Mouse (Mus musculus): Measurements from ENCODE around the gene Ovol1. TPM values are rescaled to one million over a fixed set of nuclear protein-coding genes. Genes with fewer than 3 reads are reported as not detected.

The Ovol1 gene
- total and polyA plus RNA-seq, 3 experiments, result 0.05 TPM; not detected in 2

- no peak for DNase-seq (ENCODE audit: low spot score)
- no peak for TF ChIP-seq POLR2AphosphoS5 (IDR thresholded peaks at IDR 0.05; ENCODE audit: insufficient replicate concordance, low read depth, low read length)
- TF ChIP-seq CTCF (IDR thresholded peaks at IDR 0.05; ENCODE audit: low read depth, low read length), result no peak
- TF ChIP-seq GATA2 (IDR thresholded peaks at IDR 0.05; ENCODE audit: borderline replicate concordance, low read depth, low read length), result no peak
- no peak for TF ChIP-seq GATA1 (IDR thresholded peaks at IDR 0.05; ENCODE audit: borderline replicate concordance, low read length)
- no peak for TF ChIP-seq TAL1 (conservative IDR thresholded peaks at IDR 0.05; ENCODE audit: low read depth, low read length)
- no peaks in the 10 kb centered on the region for H3K9me3 ChIP-seq (replicated peaks)
- H3K36me3 ChIP-seq (replicated peaks), result no peaks in the 10 kb centered on the region
- H3K27me3 ChIP-seq (ENCODE audit: insufficient read depth, low read length), result peaks cover 42% of the 10 kb centered on the region
- H3K4me3 ChIP-seq (ENCODE audit: low read depth, low read length), result no peak overlapping the region
- no peak for ATAC-seq (ENCODE audit: extremely low read depth, insufficient number of reproducible peaks, low FRiP score, poor library complexity, severe bottlenecking)
- H3K4me1 ChIP-seq (ENCODE audit: insufficient read depth, low read depth, low read length), result no peaks in the 10 kb centered on the region
Observed at GRCm38 (mm10) chr19:5543362-5543761, 17.1 kb downstream of the Ovol1 start.

- H3K4me1 ChIP-seq (ENCODE audit: insufficient read depth, low read depth, low read length), result no peaks in the 10 kb centered on the region
- peaks cover 28% of the 10 kb centered on the region for H3K27me3 ChIP-seq (ENCODE audit: insufficient read depth, low read length)
- H3K36me3 ChIP-seq (replicated peaks), result no peaks in the 10 kb centered on the region
- TF ChIP-seq CTCF (IDR thresholded peaks at IDR 0.05; ENCODE audit: low read depth, low read length) (no peak), TAL1 (conservative IDR thresholded peaks at IDR 0.05; ENCODE audit: low read depth, low read length) (no peak), GATA2 (IDR thresholded peaks at IDR 0.05; ENCODE audit: borderline replicate concordance, low read depth, low read length) (no peak), POLR2AphosphoS5 (IDR thresholded peaks at IDR 0.05; ENCODE audit: insufficient replicate concordance, low read depth, low read length) (no peak), GATA1 (IDR thresholded peaks at IDR 0.05; ENCODE audit: borderline replicate concordance, low read length) (no peak)
- no peaks in the 10 kb centered on the region for H3K9me3 ChIP-seq (replicated peaks)
- no peak overlapping the region for H3K4me3 ChIP-seq (ENCODE audit: low read depth, low read length)
- no peak for DNase-seq (ENCODE audit: low spot score)
- ATAC-seq (ENCODE audit: extremely low read depth, insufficient number of reproducible peaks, low FRiP score, poor library complexity, severe bottlenecking), result no peak
Observed at GRCm38 (mm10) chr19:5538786-5539185, 21.7 kb downstream of the Ovol1 start.

GRCm38 (mm10) chr19:5532520-5532919, 27.9 kb downstream of the Ovol1 start:
- no peaks in the 10 kb centered on the region for H3K36me3 ChIP-seq (replicated peaks)
- TF ChIP-seq GATA2 (IDR thresholded peaks at IDR 0.05; ENCODE audit: borderline replicate concordance, low read depth, low read length) (no peak), GATA1 (IDR thresholded peaks at IDR 0.05; ENCODE audit: borderline replicate concordance, low read length) (no peak), POLR2AphosphoS5 (IDR thresholded peaks at IDR 0.05; ENCODE audit: insufficient replicate concordance, low read depth, low read length) (no peak), CTCF (IDR thresholded peaks at IDR 0.05; ENCODE audit: low read depth, low read length) (no peak), TAL1 (conservative IDR thresholded peaks at IDR 0.05; ENCODE audit: low read depth, low read length) (no peak)
- no peak for ATAC-seq (ENCODE audit: extremely low read depth, insufficient number of reproducible peaks, low FRiP score, poor library complexity, severe bottlenecking)
- no peaks in the 10 kb centered on the region for H3K9me3 ChIP-seq (replicated peaks)
- peaks cover 46% of the 10 kb centered on the region for H3K27me3 ChIP-seq (ENCODE audit: insufficient read depth, low read length)
- no peak overlapping the region for H3K4me3 ChIP-seq (ENCODE audit: low read depth, low read length)
- no peak for DNase-seq (ENCODE audit: low spot score)
- H3K4me1 ChIP-seq (ENCODE audit: insufficient read depth, low read depth, low read length), result peaks cover 11% of the 10 kb centered on the region

GRCm38 (mm10) chr19:5530138-5530524, 30.3 kb downstream of the Ovol1 start:
- H3K4me3 ChIP-seq (ENCODE audit: low read depth, low read length), result no peak overlapping the region
- peaks cover 13% of the 10 kb centered on the region for H3K4me1 ChIP-seq (ENCODE audit: insufficient read depth, low read depth, low read length)
- ATAC-seq (ENCODE audit: extremely low read depth, insufficient number of reproducible peaks, low FRiP score, poor library complexity, severe bottlenecking) (no peak), DNase-seq (ENCODE audit: low spot score) (no peak)
- H3K36me3 ChIP-seq (replicated peaks), result no peaks in the 10 kb centered on the region
- TF ChIP-seq GATA1 (IDR thresholded peaks at IDR 0.05; ENCODE audit: borderline replicate concordance, low read length) (no peak), CTCF (IDR thresholded peaks at IDR 0.05; ENCODE audit: low read depth, low read length) (no peak), GATA2 (IDR thresholded peaks at IDR 0.05; ENCODE audit: borderline replicate concordance, low read depth, low read length) (no peak), TAL1 (conservative IDR thresholded peaks at IDR 0.05; ENCODE audit: low read depth, low read length) (no peak), POLR2AphosphoS5 (IDR thresholded peaks at IDR 0.05; ENCODE audit: insufficient replicate concordance, low read depth, low read length) (no peak)
- peaks cover 41% of the 10 kb centered on the region for H3K27me3 ChIP-seq (ENCODE audit: insufficient read depth, low read length)
- H3K9me3 ChIP-seq (replicated peaks), result no peaks in the 10 kb centered on the region

GRCm38 (mm10) chr19:5529325-5530137, 30.9 kb downstream of the Ovol1 start:
- Histone ChIP-seq H3K27me3 (ENCODE audit: insufficient read depth, low read length) (peaks cover 41% of the 10 kb centered on the region), H3K4me3 (ENCODE audit: low read depth, low read length) (peak overlapping the region; percentile 58; the same call in 1 of the 2 replicates), H3K9me3 (replicated peaks) (no peaks in the 10 kb centered on the region), H3K4me1 (ENCODE audit: insufficient read depth, low read depth, low read length) (peaks cover 13% of the 10 kb centered on the region), H3K36me3 (replicated peaks) (no peaks in the 10 kb centered on the region)
- TF ChIP-seq GATA2 (IDR thresholded peaks at IDR 0.05; ENCODE audit: borderline replicate concordance, low read depth, low read length) (no peak), GATA1 (IDR thresholded peaks at IDR 0.05; ENCODE audit: borderline replicate concordance, low read length) (no peak), CTCF (IDR thresholded peaks at IDR 0.05; ENCODE audit: low read depth, low read length) (peak; percentile 94), TAL1 (conservative IDR thresholded peaks at IDR 0.05; ENCODE audit: low read depth, low read length) (no peak), POLR2AphosphoS5 (IDR thresholded peaks at IDR 0.05; ENCODE audit: insufficient replicate concordance, low read depth, low read length) (no peak)
- ATAC-seq (ENCODE audit: extremely low read depth, insufficient number of reproducible peaks, low FRiP score, poor library complexity, severe bottlenecking) (peak; percentile 68), DNase-seq (ENCODE audit: low spot score) (peak; percentile 89)

- no peak overlapping the region for H3K4me3 ChIP-seq (ENCODE audit: low read depth, low read length)
- DNase-seq (ENCODE audit: low spot score) (no peak), ATAC-seq (ENCODE audit: extremely low read depth, insufficient number of reproducible peaks, low FRiP score, poor library complexity, severe bottlenecking) (no peak)
- TF ChIP-seq CTCF (IDR thresholded peaks at IDR 0.05; ENCODE audit: low read depth, low read length) (no peak), TAL1 (conservative IDR thresholded peaks at IDR 0.05; ENCODE audit: low read depth, low read length) (no peak), POLR2AphosphoS5 (IDR thresholded peaks at IDR 0.05; ENCODE audit: insufficient replicate concordance, low read depth, low read length) (no peak), GATA1 (IDR thresholded peaks at IDR 0.05; ENCODE audit: borderline replicate concordance, low read length) (no peak), GATA2 (IDR thresholded peaks at IDR 0.05; ENCODE audit: borderline replicate concordance, low read depth, low read length) (no peak)
- no peaks in the 10 kb centered on the region for H3K36me3 ChIP-seq (replicated peaks)
- no peaks in the 10 kb centered on the region for H3K9me3 ChIP-seq (replicated peaks)
- H3K27me3 ChIP-seq (ENCODE audit: insufficient read depth, low read length), result peaks cover 30% of the 10 kb centered on the region
- H3K4me1 ChIP-seq (ENCODE audit: insufficient read depth, low read depth, low read length), result peaks cover 17% of the 10 kb centered on the region
Observed at GRCm38 (mm10) chr19:5525204-5525603, 35.2 kb downstream of the Ovol1 start.
